In genomic region chr4:25410440-25410839, GRCm38 (mm10) we compare ENCODE assay signal across 12 mouse cellular contexts.
A peak's percentile ranks its signal among the peaks of the same experiment; 100 is the strongest.
DNase-seq lines count a peak whose midpoint lies in the region; ATAC-seq and TF ChIP-seq lines count a peak whose summit lies in the region.
"Had no signal": no experiment of that assay in that cellular context is flagged by ENCODE, and none has a peak within 500 bp of the region (broad histone marks: within the 10 kb centered on the region; RNA-seq: fewer than 3 reads in every experiment).

No protein-coding gene starts in this region.

- no peak for DNase-seq in heart, postnatal 4 days
- DNase-seq in liver, adult 2 months (ENCODE audit: extremely low read depth, low read depth, low spot score), result peak; percentile 4
- DNase-seq in liver, result no peak
- peak; percentile 16 for DNase-seq in midbrain, embryonic 14.5 days
- no peak for DNase-seq in lung, postnatal 4 days
- DNase-seq: adrenal gland, postnatal 25 days; cerebellum, adult 18-20 months had no signal

- H3K4me2 ChIP-seq in heart, embryonic 12.5 days, result no peak overlapping the region
- H3K4me2 ChIP-seq in forebrain, embryonic 15.5 days (replicated peaks), result no peak overlapping the region
- H3K4me2 ChIP-seq in midbrain, embryonic 14.5 days (ENCODE audit: low read length), result no peak overlapping the region
- H3K4me2 ChIP-seq: heart, embryonic 15.5 days; lung, embryonic 15.5 days had no signal

- H3K27ac ChIP-seq in heart, embryonic 12.5 days (ENCODE audit: poor library complexity, severe bottlenecking), result no peak overlapping the region
- no peak overlapping the region for H3K27ac ChIP-seq in liver, adult 2 months (replicated peaks; ENCODE audit: insufficient read depth, low read depth, low read length)
- H3K27ac ChIP-seq in forebrain, embryonic 15.5 days (replicated peaks), result peak overlapping the region; percentile 91; the same call in 1 of the 2 replicates
- H3K27ac ChIP-seq in midbrain, embryonic 14.5 days (replicated peaks; ENCODE audit: low read depth, low read length), result peak overlapping the region; percentile 93
- H3K27ac ChIP-seq: heart, embryonic 15.5 days; lung, embryonic 15.5 days had no signal

- TF ChIP-seq CTCF in liver, adult 2 months (IDR thresholded peaks at IDR 0.05; ENCODE audit: low read depth, low read length), result no peak

- no peak for TF ChIP-seq POLR2A in liver, adult 2 months (IDR thresholded peaks at IDR 0.05; ENCODE audit: extremely low read depth, insufficient read depth, low read length)

- WGBS in heart, embryonic 12.5 days, result 53% methylated on average over 4 of the region's 4 CpGs
- WGBS in liver, adult 2 months, result 76% methylated on average over 4 of the region's 4 CpGs
- 39% methylated on average over 4 of the region's 4 CpGs for WGBS in forebrain, embryonic 15.5 days
- WGBS in midbrain, embryonic 14.5 days, result 40% methylated on average over 4 of the region's 4 CpGs

- no peaks in the 10 kb centered on the region for H3K27me3 ChIP-seq in heart, embryonic 12.5 days (replicated peaks)
- H3K27me3 ChIP-seq in liver, adult 2 months (ENCODE audit: control insufficient read depth, insufficient read depth, low read length), result no peaks in the 10 kb centered on the region
- H3K27me3 ChIP-seq in forebrain, embryonic 15.5 days, result no peaks in the 10 kb centered on the region
- H3K27me3 ChIP-seq in midbrain, embryonic 14.5 days (ENCODE audit: control insufficient read depth, insufficient read depth, low read length), result no peaks in the 10 kb centered on the region
- H3K27me3 ChIP-seq: heart, embryonic 15.5 days; lung, embryonic 15.5 days had no signal

- H3K4me3 ChIP-seq in heart, embryonic 12.5 days, result no peak overlapping the region
- no peak overlapping the region for H3K4me3 ChIP-seq in liver, adult 2 months (ENCODE audit: insufficient read depth, low read depth, low read length)
- no peak overlapping the region for H3K4me3 ChIP-seq in forebrain, embryonic 15.5 days
- no peak overlapping the region for H3K4me3 ChIP-seq in midbrain, embryonic 14.5 days (replicated peaks; ENCODE audit: low read depth, low read length)
- H3K4me3 ChIP-seq: heart, embryonic 15.5 days; lung, embryonic 15.5 days had no signal

- no peaks in the 10 kb centered on the region for H3K36me3 ChIP-seq in heart, embryonic 12.5 days
- no peaks in the 10 kb centered on the region for H3K36me3 ChIP-seq in liver, adult 2 months (ENCODE audit: control insufficient read depth, insufficient read depth, low read length)
- no peaks in the 10 kb centered on the region for H3K36me3 ChIP-seq in forebrain, embryonic 15.5 days
- no peaks in the 10 kb centered on the region for H3K36me3 ChIP-seq in midbrain, embryonic 14.5 days (ENCODE audit: control insufficient read depth, insufficient read depth, low read length)
- H3K36me3 ChIP-seq: heart, embryonic 15.5 days; lung, embryonic 15.5 days had no signal

- no peak overlapping the region for H3K9ac ChIP-seq in heart, embryonic 12.5 days
- H3K9ac ChIP-seq in liver, adult 2 months (ENCODE audit: low read depth, low read length), result no peak overlapping the region
- H3K9ac ChIP-seq in forebrain, embryonic 15.5 days (replicated peaks), result no peak overlapping the region
- no peak overlapping the region for H3K9ac ChIP-seq in midbrain, embryonic 14.5 days (replicated peaks; ENCODE audit: low read length)
- H3K9ac ChIP-seq: heart, embryonic 15.5 days; lung, embryonic 15.5 days had no signal

- H3K9me3 ChIP-seq in heart, embryonic 12.5 days (replicated peaks), result no peaks in the 10 kb centered on the region
- no peaks in the 10 kb centered on the region for H3K9me3 ChIP-seq in forebrain, embryonic 15.5 days
- H3K9me3 ChIP-seq in midbrain, embryonic 14.5 days (ENCODE audit: control insufficient read depth, low read length), result no peaks in the 10 kb centered on the region
- H3K9me3 ChIP-seq: heart, embryonic 15.5 days; lung, embryonic 15.5 days had no signal

- H3K4me1 ChIP-seq in heart, embryonic 12.5 days (replicated peaks), result no peaks in the 10 kb centered on the region
- H3K4me1 ChIP-seq in liver, adult 2 months (ENCODE audit: control insufficient read depth, insufficient read depth, low read length), result no peaks in the 10 kb centered on the region
- H3K4me1 ChIP-seq in forebrain, embryonic 15.5 days, result peaks cover 32% of the 10 kb centered on the region
- peaks cover 28% of the 10 kb centered on the region for H3K4me1 ChIP-seq in midbrain, embryonic 14.5 days (ENCODE audit: control insufficient read depth, insufficient read depth, low read length)
- H3K4me1 ChIP-seq: lung, embryonic 15.5 days had no signal

- ATAC-seq in heart, embryonic 12.5 days (ENCODE audit: insufficient number of reproducible peaks, low FRiP score), result 0 out of 2 replicates have a peak, but pooled peaks have one; percentile 45
- ATAC-seq in forebrain, embryonic 15.5 days (replicated peaks), result no peak
- ATAC-seq in midbrain, embryonic 14.5 days (ENCODE audit: low FRiP score, low TSS enrichment), result no peak
- no peak for ATAC-seq in inflammation-experienced regulatory T-cells, adult 6 months

- H3K79me2 ChIP-seq in liver, adult 2 months (ENCODE audit: control insufficient read depth, insufficient read depth, low read length), result no peaks in the 10 kb centered on the region

Comparison
In these comparisons a context has a peak if more than half of its experiments do, and no peak if none do; other contexts are left out.
1. DNase-seq: peak in liver, adult 2 months (single experiment) and midbrain, embryonic 14.5 days (single experiment); none in heart, postnatal 4 days (single experiment), liver (single experiment) and lung, postnatal 4 days (0 of 2).
2. H3K27ac ChIP-seq: peak in forebrain, embryonic 15.5 days (single experiment) and midbrain, embryonic 14.5 days (single experiment); none in heart, embryonic 12.5 days (single experiment) and liver, adult 2 months (single experiment).